Mouse (Mus musculus) intestine, embryonic 15.5 days (tissue): ENCODE measurements at regions not wholly inside any gene's neighbourhood (a gene's known extent, or its start where the extent isn't known, plus 50 kb on each side); places are given as distances from the start of the nearest gene placed in this dataset.

ENCODE experiments used
- ATAC-seq: fragments of 200-750 bp; cut with Nextera tagmentation; 2 replicates; pipeline ENCODE4 v1.8.0; 2017; ENCODE audit warnings: moderate TSS enrichment, moderate library complexity
- H3K27ac ChIP-seq: fragments of 300-500 bp; sonication (generic); 2 replicates; pipeline ENCODE4 v1.5.1; 2015; ENCODE audit warnings: mild to moderate bottlenecking, inconsistent platforms
- H3K27me3 ChIP-seq: fragments of 300-500 bp; sonication (generic); replicated peaks from 2 replicates; pipeline ENCODE4 v1.6.1; 2015; ENCODE audit warnings: inconsistent platforms
- H3K36me3 ChIP-seq: fragments of 300-500 bp; sonication (generic); 2 replicates; pipeline ENCODE4 v1.6.1; 2015; ENCODE audit warnings: inconsistent platforms
- H3K4me1 ChIP-seq: fragments of 300-500 bp; sonication (generic); replicated peaks from 2 replicates; pipeline ENCODE4 v1.6.1; 2015; ENCODE audit warnings: inconsistent platforms
- H3K4me2 ChIP-seq: fragments of 300-500 bp; sonication (generic); replicated peaks from 2 replicates; pipeline ENCODE4 v1.6.1; 2015; ENCODE audit warnings: mild to moderate bottlenecking, inconsistent platforms
- H3K4me3 ChIP-seq: fragments of 300-500 bp; sonication (generic); replicated peaks from 2 replicates; pipeline ENCODE4 v1.5.1; 2015; ENCODE audit warnings: inconsistent platforms
- H3K9ac ChIP-seq: fragments of 300-500 bp; sonication (generic); 2 replicates; pipeline ENCODE4 v1.6.1; 2015; ENCODE audit warnings: inconsistent platforms
- H3K9me3 ChIP-seq: fragments of 300-500 bp; sonication (generic); 2 replicates; pipeline ENCODE4 v1.6.1; 2016; ENCODE audit warnings: inconsistent platforms
- WGBS: fragments of 180-500 bp; shearing (Covaris S2); methylation state at CpG from one replicate; pipeline ENCODE4 v1.1.7; 2015; 5-methylcytosine and 5-hydroxymethylcytosine counted together

GRCm38 (mm10) chr11:32928837-32929236, 104.4 kb upstream of the Smim23 start:
- Histone ChIP-seq H3K27ac (no peak overlapping the region), H3K4me3 (no peak overlapping the region), H3K4me1 (peaks cover 12% of the 10 kb centered on the region), H3K27me3 (no peaks in the 10 kb centered on the region; the same call in 1 of the 2 replicates), H3K36me3 (no peaks in the 10 kb centered on the region), H3K4me2 (no peak overlapping the region), H3K9me3 (no peaks in the 10 kb centered on the region; the same call in 1 of the 2 replicates), H3K9ac (no peak overlapping the region)
- no peak for ATAC-seq
- WGBS, result 47% methylated on average over 2 of the region's 2 CpGs

- peaks cover 10% of the 10 kb centered on the region for H3K4me1 ChIP-seq
- peak overlapping the region; percentile 79 for H3K27ac ChIP-seq
- H3K27me3 ChIP-seq, result no peaks in the 10 kb centered on the region; the same call in 1 of the 2 replicates
- WGBS, result 7% methylated on average over 33 of the region's 33 CpGs
- peak overlapping the region; percentile 23 for H3K4me3 ChIP-seq
- H3K4me2 ChIP-seq, result peak overlapping the region; percentile 65
- H3K9ac ChIP-seq, result peak overlapping the region; percentile 33; the same call in 1 of the 2 replicates
- no peaks in the 10 kb centered on the region for H3K36me3 ChIP-seq
- ATAC-seq, result peak; percentile 91
- no peaks in the 10 kb centered on the region; the same call in 1 of the 2 replicates for H3K9me3 ChIP-seq
Measured at GRCm38 (mm10) chr11:32925421-32926271, 101.2 kb upstream of the Smim23 start.

- Histone ChIP-seq H3K4me2 (peak overlapping the region; percentile 65; the same call in 1 of the 2 replicates), H3K9ac (no peak overlapping the region), H3K36me3 (no peaks in the 10 kb centered on the region), H3K27me3 (no peaks in the 10 kb centered on the region; the same call in 1 of the 2 replicates), H3K4me1 (peaks cover 10% of the 10 kb centered on the region), H3K9me3 (no peaks in the 10 kb centered on the region; the same call in 1 of the 2 replicates), H3K27ac (peak overlapping the region; percentile 79), H3K4me3 (no peak overlapping the region)
- ATAC-seq, result peak; percentile 11; the same call in 1 of the 2 replicates
- 72% methylated on average over 7 of the region's 7 CpGs for WGBS
Measured at GRCm38 (mm10) chr11:32924932-32925331, 100.5 kb upstream of the Smim23 start.

GRCm38 (mm10) chr11:32913071-32913470, 88.7 kb upstream of the Smim23 start:
- H3K36me3 ChIP-seq, result no peaks in the 10 kb centered on the region
- no peak overlapping the region for H3K4me3 ChIP-seq
- peaks cover 2% of the 10 kb centered on the region; the same call in 1 of the 2 replicates for H3K4me1 ChIP-seq
- H3K9ac ChIP-seq, result no peak overlapping the region
- no peaks in the 10 kb centered on the region for H3K9me3 ChIP-seq
- 78% methylated on average over 3 of the region's 3 CpGs for WGBS
- ATAC-seq, result no peak
- H3K27me3 ChIP-seq, result no peaks in the 10 kb centered on the region
- H3K27ac ChIP-seq, result no peak overlapping the region
- H3K4me2 ChIP-seq, result no peak overlapping the region

GRCm38 (mm10) chr11:32911791-32912190, 87.4 kb upstream of the Smim23 start:
- H3K4me2 ChIP-seq, result no peak overlapping the region
- H3K27ac ChIP-seq, result no peak overlapping the region
- no peaks in the 10 kb centered on the region for H3K27me3 ChIP-seq
- ATAC-seq, result no peak
- H3K36me3 ChIP-seq, result no peaks in the 10 kb centered on the region
- no peaks in the 10 kb centered on the region for H3K9me3 ChIP-seq
- no peak overlapping the region for H3K4me3 ChIP-seq
- 81% methylated on average over 4 of the region's 4 CpGs for WGBS
- peaks cover 10% of the 10 kb centered on the region; the same call in 1 of the 2 replicates for H3K4me1 ChIP-seq
- no peak overlapping the region for H3K9ac ChIP-seq

GRCm38 (mm10) chr11:32908723-32909411, 84.5 kb upstream of the Smim23 start:
- Histone ChIP-seq H3K27me3 (no peaks in the 10 kb centered on the region), H3K9ac (no peak overlapping the region), H3K27ac (no peak overlapping the region), H3K36me3 (no peaks in the 10 kb centered on the region), H3K4me3 (no peak overlapping the region), H3K4me2 (no peak overlapping the region), H3K9me3 (no peaks in the 10 kb centered on the region), H3K4me1 (peaks cover 10% of the 10 kb centered on the region; the same call in 1 of the 2 replicates)
- no peak for ATAC-seq
- WGBS, result 84% methylated on average over 14 of the region's 14 CpGs

- 32% methylated on average over 10 of the region's 10 CpGs for WGBS
- ATAC-seq, result no peak
- H3K4me3 ChIP-seq, result no peak overlapping the region
- H3K9me3 ChIP-seq, result no peaks in the 10 kb centered on the region
- H3K27ac ChIP-seq, result no peak overlapping the region
- H3K9ac ChIP-seq, result no peak overlapping the region
- H3K27me3 ChIP-seq, result no peaks in the 10 kb centered on the region
- H3K4me1 ChIP-seq, result peaks cover 10% of the 10 kb centered on the region; the same call in 1 of the 2 replicates
- H3K4me2 ChIP-seq, result no peak overlapping the region
- no peaks in the 10 kb centered on the region for H3K36me3 ChIP-seq
Measured at GRCm38 (mm10) chr11:32907520-32908233, 83.3 kb upstream of the Smim23 start.

GRCm38 (mm10) chr11:32903970-32904369, 79.6 kb upstream of the Smim23 start:
- Histone ChIP-seq H3K27me3 (no peaks in the 10 kb centered on the region), H3K9ac (no peak overlapping the region), H3K4me2 (no peak overlapping the region), H3K9me3 (no peaks in the 10 kb centered on the region), H3K4me1 (peaks cover 10% of the 10 kb centered on the region; the same call in 1 of the 2 replicates), H3K36me3 (no peaks in the 10 kb centered on the region), H3K27ac (no peak overlapping the region), H3K4me3 (no peak overlapping the region)
- ATAC-seq, result no peak

- no peaks in the 10 kb centered on the region for H3K27me3 ChIP-seq
- no peak overlapping the region for H3K27ac ChIP-seq
- ATAC-seq, result no peak
- H3K36me3 ChIP-seq, result no peaks in the 10 kb centered on the region
- peaks cover 10% of the 10 kb centered on the region; the same call in 1 of the 2 replicates for H3K4me1 ChIP-seq
- H3K9ac ChIP-seq, result no peak overlapping the region
- WGBS, result 84% methylated on average over 3 of the region's 3 CpGs
- no peak overlapping the region for H3K4me3 ChIP-seq
- H3K4me2 ChIP-seq, result no peak overlapping the region
- no peaks in the 10 kb centered on the region for H3K9me3 ChIP-seq
Measured at GRCm38 (mm10) chr11:32903389-32903788, 79.0 kb upstream of the Smim23 start.

- Histone ChIP-seq H3K9ac (no peak overlapping the region), H3K9me3 (no peaks in the 10 kb centered on the region), H3K27me3 (no peaks in the 10 kb centered on the region), H3K4me2 (no peak overlapping the region), H3K27ac (no peak overlapping the region), H3K4me1 (peaks cover 6% of the 10 kb centered on the region; the same call in 1 of the 2 replicates), H3K4me3 (no peak overlapping the region), H3K36me3 (no peaks in the 10 kb centered on the region)
- ATAC-seq, result no peak
- 29% methylated on average over 7 of the region's 10 CpGs for WGBS
Measured at GRCm38 (mm10) chr11:32902923-32903322, 78.5 kb upstream of the Smim23 start.

GRCm38 (mm10) chr11:32900437-32900836, 76.0 kb upstream of the Smim23 start:
- 62% methylated on average over 6 of the region's 6 CpGs for whole genome bisulfite sequencing
- no peaks in the 10 kb centered on the region for H3K4me1 ChIP-seq

More at GRCm38 (mm10) chr11:32900437-32900836, 76.0 kb upstream of the Smim23 start:
- Histone ChIP-seq H3K4me2 (no peak overlapping the region), H3K9ac (no peak overlapping the region), H3K9me3 (no peaks in the 10 kb centered on the region), H3K27ac (no peak overlapping the region), H3K27me3 (no peaks in the 10 kb centered on the region), H3K36me3 (no peaks in the 10 kb centered on the region), H3K4me3 (no peak overlapping the region)
- no peak for ATAC-seq
